Mouse (Mus musculus) heart, adult 2 months (tissue): ENCODE measurements around the gene Mrpl30. TPM values are rescaled to one million over a fixed set of nuclear protein-coding genes. Genes with fewer than 3 reads are reported as not detected.
A peak's percentile ranks its signal among the peaks of the same experiment; 100 is the strongest.

Experiments used
- DNase-seq, 2 experiments: peaks; one replicate each; pipeline ENCODE4 v3.0.0; 2021
- H3K27ac ChIP-seq: fragments of 200-600 bp; 2 replicates; pipeline ENCODE4 v1.8.1; 2022
- H3K27me3 ChIP-seq: fragments of 200-500 bp; 2 replicates; pipeline ENCODE4 v1.6.1; 2012; ENCODE audit warnings: mild to moderate bottlenecking, low read length, inconsistent platforms, mixed read lengths; ENCODE audit not compliant: control insufficient read depth, insufficient read depth
- H3K36me3 ChIP-seq: fragments of 200-500 bp; 2 replicates; pipeline ENCODE4 v1.6.1; 2012; ENCODE audit warnings: low read length, inconsistent platforms; ENCODE audit not compliant: control insufficient read depth, insufficient read depth
- H3K4me1 ChIP-seq: fragments of 200-500 bp; 2 replicates; pipeline ENCODE4 v1.6.1; 2011; ENCODE audit warnings: low read length; ENCODE audit not compliant: control insufficient read depth, insufficient read depth
- H3K4me3 ChIP-seq: fragments of 200-600 bp; 2 replicates; pipeline ENCODE4 v1.8.1; 2022
- H3K79me2 ChIP-seq: fragments of 200-500 bp; replicated peaks from 2 replicates; pipeline ENCODE4 v1.6.1; 2012; ENCODE audit warnings: mild to moderate bottlenecking, inconsistent platforms, low read length, moderate library complexity, mixed read lengths; ENCODE audit not compliant: control insufficient read depth, insufficient read depth
- H3K9ac ChIP-seq: fragments of 200-500 bp; 2 replicates; pipeline ENCODE4 v1.6.1; 2012; ENCODE audit warnings: low read depth, mild to moderate bottlenecking, control low read depth, inconsistent platforms, low read length, mixed read lengths
- CTCF ChIP-seq: fragments of 200-600 bp; IDR thresholded peaks from 2 replicates; pipeline ENCODE4 v1.8.1; 2022; ENCODE audit warnings: antibody characterized with exemption, mild to moderate bottlenecking, moderate library complexity
- EP300 ChIP-seq: fragments of 200-500 bp; IDR thresholded peaks from 2 replicates; pipeline ENCODE4 v1.6.1; 2011; ENCODE audit warnings: low read depth, low read length, control low read depth; ENCODE audit not compliant: insufficient read depth
- POLR2A ChIP-seq: fragments of 200-500 bp; IDR thresholded peaks from 2 replicates; pipeline ENCODE4 v1.6.1; 2011; ENCODE audit warnings: mild to moderate bottlenecking, low read depth, low read length, control low read depth; ENCODE audit not compliant: insufficient read depth
- WGBS: fragments of 180-500 bp; shearing (Covaris S2); methylation state at CpG from one replicate; pipeline ENCODE4 v1.1.7; 2018; 5-methylcytosine and 5-hydroxymethylcytosine counted together
- intact Hi-C: fragments of 180-260 bp; cut with DNase I; formaldehyde crosslinking; loops from one replicate; pipeline ENCODE4 v1.15.1; 2025
- polyA plus RNA-seq: library from polyadenylated mRNA; depleted of rRNA; stranded (reverse); fragments of >200 nt; gene quantifications from 2 replicates; pipeline ENCODE4 v1.2.3, GENCODE M21; 2012
- total RNA-seq, 2 experiments: library from RNA; stranded (reverse); gene quantifications; 2 replicates each; pipeline ENCODE4 v1.2.3; 2021

Gene Mrpl30
- total and polyA plus RNA-seq, 3 experiments = 130 to 447 (median 374) TPM

GRCm38 (mm10) chr1:37866286-37866685 is 24.0 kb upstream of the Mrpl30 start, which contains the start of gene Tsga10:
TSS of gene Tsga10 (minus strand) at chr1:37866429.
- H3K4me3 ChIP-seq = peak within 1 kb of the TSS; percentile 81

GRCm38 (mm10) chr1:37867056-37867455 is 23.2 kb upstream of the Mrpl30 start:
- TF ChIP-seq CTCF (peak; percentile 79), EP300 (no peak)

More at GRCm38 (mm10) chr1:37866286-37866685, 24.0 kb upstream of the Mrpl30 start, which contains the start of gene Tsga10:
- WGBS = 78% methylated on average over 6 of the region's 6 CpGs
- Histone ChIP-seq H3K27ac (peak within 1 kb of the TSS; percentile 92), H3K36me3 (no peaks in the 10 kb centered on the region), H3K9ac (peak within 1 kb of the TSS; percentile 72), H3K79me2 (no peaks in the 10 kb centered on the region), H3K27me3 (no peaks in the 10 kb centered on the region), H3K4me1 (no peaks in the 10 kb centered on the region)
- no peak for DNase-seq
- intact Hi-C loops = loop anchor here (2.0 kb wide), 1 partner anchor 187 kb away; no protein-coding TSS in a partner anchor
- TF ChIP-seq EP300 (no peak), POLR2A (no peak), CTCF (no peak)

GRCm38 (mm10) chr1:37867684-37868322 is 22.5 kb upstream of the Mrpl30 start:
- Histone ChIP-seq H3K27me3 (no peaks in the 10 kb centered on the region), H3K27ac (no peak overlapping the region), H3K9ac (no peak overlapping the region), H3K79me2 (no peaks in the 10 kb centered on the region), H3K4me1 (peaks cover 2% of the 10 kb centered on the region), H3K36me3 (no peaks in the 10 kb centered on the region), H3K4me3 (no peak overlapping the region)
- 55% methylated on average over 10 of the region's 10 CpGs for WGBS
- intact Hi-C loops = loop anchor here (2.0 kb wide), 1 partner anchor 189 kb away; no protein-coding TSS in a partner anchor
- TF ChIP-seq EP300 (no peak), POLR2A (no peak), CTCF (no peak)
- DNase-seq = no peak

More at GRCm38 (mm10) chr1:37867056-37867455, 23.2 kb upstream of the Mrpl30 start:
- intact Hi-C loops = loop anchor here (2.0 kb wide), 1 partner anchor 188 kb away; no protein-coding TSS in a partner anchor
- Histone ChIP-seq H3K36me3 (no peaks in the 10 kb centered on the region), H3K9ac (no peak overlapping the region), H3K4me3 (no peak overlapping the region), H3K4me1 (peaks cover 2% of the 10 kb centered on the region), H3K27ac (no peak overlapping the region), H3K79me2 (no peaks in the 10 kb centered on the region), H3K27me3 (no peaks in the 10 kb centered on the region)
- peak in 1 of 2 experiments; percentile 36 for DNase-seq
- WGBS = 74% methylated on average over 1 of the region's 1 CpGs

GRCm38 (mm10) chr1:37868640-37869039 is 21.6 kb upstream of the Mrpl30 start:
- no peaks in the 10 kb centered on the region for H3K36me3 ChIP-seq
- H3K4me1 ChIP-seq = peaks cover 2% of the 10 kb centered on the region
- no peak for DNase-seq
- TF ChIP-seq CTCF = no peak
- TF ChIP-seq EP300 = no peak
- no peak for TF ChIP-seq POLR2A
- intact Hi-C loops = no loop called here
- H3K27ac ChIP-seq = no peak overlapping the region
- no peaks in the 10 kb centered on the region for H3K27me3 ChIP-seq
- H3K79me2 ChIP-seq = no peaks in the 10 kb centered on the region
- WGBS = 59% methylated on average over 10 of the region's 10 CpGs
- H3K4me3 ChIP-seq = no peak overlapping the region
- no peak overlapping the region for H3K9ac ChIP-seq

- H3K79me2 ChIP-seq = no peaks in the 10 kb centered on the region
- TF ChIP-seq POLR2A = no peak
- TF ChIP-seq EP300 = no peak
- TF ChIP-seq CTCF = no peak
- H3K9ac ChIP-seq = no peak overlapping the region
- H3K27ac ChIP-seq = no peak overlapping the region
- no peaks in the 10 kb centered on the region for H3K36me3 ChIP-seq
- DNase-seq = no peak
- no peak overlapping the region for H3K4me3 ChIP-seq
- H3K27me3 ChIP-seq = no peaks in the 10 kb centered on the region
- 56% methylated on average over 2 of the region's 2 CpGs for WGBS
- H3K4me1 ChIP-seq = peaks cover 2% of the 10 kb centered on the region
- intact Hi-C loops = no loop called here
Observed at GRCm38 (mm10) chr1:37869362-37869761, 20.9 kb upstream of the Mrpl30 start.

- no peak for TF ChIP-seq EP300
- no peak for TF ChIP-seq POLR2A
- TF ChIP-seq CTCF = no peak
- no peaks in the 10 kb centered on the region for H3K79me2 ChIP-seq
- peaks cover 2% of the 10 kb centered on the region for H3K4me1 ChIP-seq
- peak within 1 kb of the TSS; percentile 63 for H3K27ac ChIP-seq
- H3K27me3 ChIP-seq = no peaks in the 10 kb centered on the region
- H3K9ac ChIP-seq = peak within 1 kb of the TSS; percentile 52
- 8% methylated on average over 7 of the region's 7 CpGs for WGBS
- no peaks in the 10 kb centered on the region for H3K36me3 ChIP-seq
- H3K4me3 ChIP-seq = peak within 1 kb of the TSS; percentile 63
- DNase-seq = peak; percentile 37 to 38
- intact Hi-C loops = loop anchor here (2.0 to 10.0 kb wide), 2 partner anchors 19 to 447 kb away; partner anchors contain the start of genes Mitd1 and Mrpl30
Observed at GRCm38 (mm10) chr1:37871704-37872103, 18.6 kb upstream of the Mrpl30 start, which contains the start of gene Lipt1. TSS of gene Lipt1 (plus strand) at chr1:37871738.
